Mouse (Mus musculus): ENCODE data around the gene Ankmy2.

Gene Ankmy2

GRCm38 (mm10) chr12:36156637-36157303 is at the start of gene Ankmy2:
TSS of gene Ankmy2 (plus strand) at chr12:36157114.
- peak; percentile 77 for DNase-seq (ENCODE audit: low read depth, low spot score)

GRCm38 (mm10) chr12:36108442-36108841 is 48.5 kb upstream of the Ankmy2 start:
- no peak for DNase-seq (ENCODE audit: low read depth, low spot score)

GRCm38 (mm10) chr12:36110457-36110856 is 46.5 kb upstream of the Ankmy2 start:
- no peak for DNase-seq (ENCODE audit: low read depth, low spot score)

GRCm38 (mm10) chr12:36111110-36111509 is 45.8 kb upstream of the Ankmy2 start:
- DNase-seq (ENCODE audit: low read depth, low spot score) = no peak

- no peak for DNase-seq (ENCODE audit: low read depth, low spot score)
These were observed 44.8 kb upstream of the Ankmy2 start for GRCm38 (mm10) chr12:36112081-36112480.

- no peak for DNase-seq (ENCODE audit: low read depth, low spot score)
These were observed 39.8 kb upstream of the Ankmy2 start for GRCm38 (mm10) chr12:36117161-36117560.

GRCm38 (mm10) chr12:36119244-36119643 is 37.7 kb upstream of the Ankmy2 start:
- no peak for DNase-seq (ENCODE audit: low read depth, low spot score)

- DNase-seq (ENCODE audit: low read depth, low spot score) = no peak
These were observed 30.9 kb upstream of the Ankmy2 start for GRCm38 (mm10) chr12:36126049-36126448.

GRCm38 (mm10) chr12:36129826-36130225 is 27.1 kb upstream of the Ankmy2 start:
- no peak for DNase-seq (ENCODE audit: low read depth, low spot score)

- no peak for DNase-seq (ENCODE audit: low read depth, low spot score)
These were observed 24.7 kb upstream of the Ankmy2 start for GRCm38 (mm10) chr12:36132254-36132653.

GRCm38 (mm10) chr12:36132668-36133067 is 24.2 kb upstream of the Ankmy2 start:
- DNase-seq (ENCODE audit: low read depth, low spot score) = no peak

GRCm38 (mm10) chr12:36133547-36133946 is 23.4 kb upstream of the Ankmy2 start:
- no peak for DNase-seq (ENCODE audit: low read depth, low spot score)

- DNase-seq (ENCODE audit: low read depth, low spot score) = no peak
These were observed 22.8 kb upstream of the Ankmy2 start for GRCm38 (mm10) chr12:36134111-36134510.

- DNase-seq (ENCODE audit: low read depth, low spot score) = no peak
These were observed 21.5 kb upstream of the Ankmy2 start for GRCm38 (mm10) chr12:36135409-36135808.

- no peak for DNase-seq (ENCODE audit: low read depth, low spot score)
These were observed 20.6 kb upstream of the Ankmy2 start for GRCm38 (mm10) chr12:36136285-36136684.

GRCm38 (mm10) chr12:36137192-36137591 is 19.7 kb upstream of the Ankmy2 start:
- DNase-seq (ENCODE audit: low read depth, low spot score) = no peak

GRCm38 (mm10) chr12:36140401-36140800 is 16.5 kb upstream of the Ankmy2 start:
- DNase-seq (ENCODE audit: low read depth, low spot score) = no peak

- DNase-seq (ENCODE audit: low read depth, low spot score) = no peak
These were observed 10.5 kb upstream of the Ankmy2 start for GRCm38 (mm10) chr12:36146230-36147011.

- no peak for DNase-seq (ENCODE audit: low read depth, low spot score)
These were observed 6.6 kb upstream of the Ankmy2 start for GRCm38 (mm10) chr12:36150265-36150664.

- no peak for DNase-seq (ENCODE audit: low read depth, low spot score)
These were observed 6.2 kb upstream of the Ankmy2 start for GRCm38 (mm10) chr12:36150737-36151136.

GRCm38 (mm10) chr12:36155141-36155641 is 1.7 kb upstream of the Ankmy2 start:
- no peak for DNase-seq (ENCODE audit: low read depth, low spot score)

GRCm38 (mm10) chr12:36156101-36156636 is 745 bp upstream of the Ankmy2 start:
- DNase-seq (ENCODE audit: low read depth, low spot score) = no peak

- DNase-seq (ENCODE audit: low read depth, low spot score) = no peak
These were observed 357 bp downstream of the Ankmy2 start for GRCm38 (mm10) chr12:36157304-36157637.
